Mouse (Mus musculus): ENCODE results near the gene Spem1. TPM values are rescaled to one million over a fixed set of nuclear protein-coding genes. Genes with fewer than 3 reads are reported as not detected.

Gene Spem1
- polyA plus RNA-seq, 1 experiment: not detected

DNA sequence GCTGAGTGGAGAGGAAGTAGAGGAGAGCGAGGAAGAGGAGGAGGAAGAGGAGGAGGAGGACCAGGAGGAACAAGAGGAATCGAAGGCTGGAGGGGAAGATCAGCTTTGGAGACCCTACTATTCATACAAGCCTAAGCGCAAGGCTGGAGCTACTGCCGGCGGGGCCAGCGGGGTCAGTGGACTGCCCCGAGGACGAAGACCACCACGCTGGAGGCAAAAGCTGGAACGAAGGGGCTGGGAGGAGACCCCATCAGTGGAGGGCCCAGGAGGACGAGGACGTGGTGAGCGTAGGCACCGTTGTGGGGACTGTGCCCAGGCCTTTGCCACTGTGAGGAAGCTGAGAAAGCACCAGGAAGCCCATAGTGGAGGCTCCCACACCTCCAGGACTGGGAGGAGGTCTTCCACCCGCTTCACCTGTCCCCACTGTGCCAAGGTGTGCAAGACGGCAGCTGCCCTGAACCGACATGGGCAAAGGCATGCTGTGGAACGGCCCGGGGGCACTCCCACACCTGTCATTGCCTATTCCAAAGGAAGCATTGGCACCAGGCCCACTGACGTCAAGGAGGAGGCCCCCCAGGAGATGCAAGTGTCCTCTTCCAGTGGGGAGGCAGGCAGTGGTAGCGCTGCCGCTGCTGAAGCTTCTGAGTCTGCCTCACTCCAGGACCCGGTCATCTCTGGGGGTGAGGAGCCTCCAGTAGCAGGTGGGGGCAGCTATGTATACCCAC is 43.6 kb downstream of the Spem1 start:
- Histone ChIP-seq H3K4me3 (ENCODE audit: low read depth, low read length) (no peak overlapping the region), H3K27ac (ENCODE audit: insufficient read depth, low read depth, low read length) (no peak overlapping the region), H3K36me3 (ENCODE audit: control insufficient read depth, insufficient read depth, low read length) (peaks cover 5% of the 10 kb centered on the region; the same call in 1 of the 2 replicates), H3K27me3 (ENCODE audit: control insufficient read depth, insufficient read depth, low read length) (no peaks in the 10 kb centered on the region), H3K4me1 (ENCODE audit: control insufficient read depth, insufficient read depth, insufficient read length, low read length) (no peaks in the 10 kb centered on the region; the same call in 1 of the 2 replicates)
- TF ChIP-seq CTCF (IDR thresholded peaks at IDR 0.05; ENCODE audit: extremely low read depth, insufficient read length, insufficient replicate concordance, low read depth, low read length) (no peak), POLR2A (IDR thresholded peaks at IDR 0.05; ENCODE audit: low read depth, low read length) (no peak)
- WGBS: 65% methylated on average over 23 of the region's 23 CpGs

DNA sequence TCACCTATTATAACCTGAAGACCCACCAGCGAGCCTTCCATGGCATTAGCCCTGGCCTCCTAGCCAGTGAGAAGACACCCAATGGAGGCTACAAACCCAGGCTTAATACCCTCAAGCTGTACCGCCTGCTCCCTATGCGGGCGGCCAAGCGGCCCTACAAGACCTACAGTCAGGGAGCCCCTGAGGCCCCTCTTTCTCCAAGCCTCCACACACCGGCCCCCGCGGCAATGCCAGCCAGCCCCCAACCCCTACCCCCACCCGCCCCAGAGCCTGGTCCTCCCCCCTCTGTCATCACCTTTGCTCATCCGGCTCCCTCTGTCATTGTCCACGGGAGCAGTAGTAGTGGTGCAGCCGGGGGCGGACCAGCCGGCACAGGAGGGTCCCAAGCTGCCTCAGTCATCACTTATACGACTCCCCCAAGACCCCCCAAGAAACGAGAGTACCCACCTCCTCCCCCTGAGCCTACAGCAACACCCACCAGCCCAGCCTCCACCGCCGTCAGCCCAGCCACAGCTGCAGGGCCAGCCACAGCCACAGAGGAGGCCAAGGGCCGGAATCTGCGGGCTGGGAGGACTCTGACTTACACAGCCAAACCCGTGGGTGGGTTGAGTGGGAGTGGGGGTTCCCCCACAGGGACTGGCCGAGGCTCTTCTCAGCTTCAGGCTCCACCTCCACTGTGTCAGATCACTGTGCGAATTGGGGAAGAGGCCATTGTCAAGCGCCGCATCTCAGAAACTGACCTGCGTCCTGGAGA is 44.3 kb downstream of the Spem1 start:
- no peak for TF ChIP-seq CTCF (IDR thresholded peaks at IDR 0.05; ENCODE audit: extremely low read depth, insufficient read length, insufficient replicate concordance, low read depth, low read length)
- no peak for TF ChIP-seq POLR2A (IDR thresholded peaks at IDR 0.05; ENCODE audit: low read depth, low read length)
- Histone ChIP-seq H3K36me3 (ENCODE audit: control insufficient read depth, insufficient read depth, low read length) (peaks cover 5% of the 10 kb centered on the region; the same call in 1 of the 2 replicates), H3K27me3 (ENCODE audit: control insufficient read depth, insufficient read depth, low read length) (no peaks in the 10 kb centered on the region), H3K27ac (ENCODE audit: insufficient read depth, low read depth, low read length) (no peak overlapping the region), H3K4me3 (ENCODE audit: low read depth, low read length) (no peak overlapping the region), H3K4me1 (ENCODE audit: control insufficient read depth, insufficient read depth, insufficient read length, low read length) (no peaks in the 10 kb centered on the region; the same call in 1 of the 2 replicates)
- 79% methylated on average over 26 of the region's 26 CpGs for WGBS

DNA sequence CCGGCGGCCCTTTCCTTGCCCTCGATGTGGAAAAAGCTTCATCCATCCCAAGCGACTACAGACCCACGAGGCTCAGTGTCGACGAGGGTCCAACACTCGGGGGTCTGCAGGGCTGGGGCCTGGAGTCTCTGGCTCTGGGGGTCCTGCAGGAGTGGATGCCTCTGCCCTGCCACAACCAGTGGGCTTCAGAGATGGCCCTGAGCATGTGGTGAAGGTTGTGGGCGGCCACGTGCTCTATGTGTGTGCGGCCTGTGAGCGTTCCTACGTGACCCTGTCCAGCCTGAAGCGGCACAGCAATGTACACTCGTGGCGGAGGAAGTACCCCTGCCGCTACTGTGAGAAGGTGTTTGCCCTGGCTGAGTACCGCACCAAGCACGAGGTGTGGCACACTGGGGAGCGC is 45.5 kb downstream of the Spem1 start:
- Histone ChIP-seq H3K4me3 (ENCODE audit: low read depth, low read length) (no peak overlapping the region), H3K36me3 (ENCODE audit: control insufficient read depth, insufficient read depth, low read length) (peaks cover 5% of the 10 kb centered on the region; the same call in 1 of the 2 replicates), H3K27me3 (ENCODE audit: control insufficient read depth, insufficient read depth, low read length) (no peaks in the 10 kb centered on the region), H3K4me1 (ENCODE audit: control insufficient read depth, insufficient read depth, insufficient read length, low read length) (no peaks in the 10 kb centered on the region), H3K27ac (ENCODE audit: insufficient read depth, low read depth, low read length) (no peak overlapping the region)
- no peak for TF ChIP-seq CTCF (IDR thresholded peaks at IDR 0.05; ENCODE audit: extremely low read depth, insufficient read length, insufficient replicate concordance, low read depth, low read length)
- no peak for TF ChIP-seq POLR2A (IDR thresholded peaks at IDR 0.05; ENCODE audit: low read depth, low read length)
- WGBS: 92% methylated on average over 20 of the region's 20 CpGs

DNA sequence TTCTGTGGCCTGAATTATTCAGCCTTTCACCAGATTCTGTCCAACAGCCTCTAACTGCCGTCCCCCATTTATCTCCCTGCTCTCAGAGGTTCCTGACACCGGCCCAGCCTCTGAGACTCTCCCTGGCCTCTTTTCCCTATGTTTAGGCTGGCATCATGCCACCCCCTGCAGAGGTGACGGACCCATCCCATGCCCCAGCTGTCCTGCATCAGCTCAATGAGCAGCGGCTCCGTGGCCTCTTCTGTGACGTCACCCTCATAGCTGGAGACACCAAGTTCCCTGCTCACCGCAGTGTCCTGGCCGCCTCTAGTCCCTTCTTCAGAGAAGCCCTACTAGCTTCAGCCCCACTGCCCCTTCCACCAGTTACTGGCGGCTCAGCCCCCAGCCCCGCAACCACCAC is 46.3 kb downstream of the Spem1 start:
- no peaks in the 10 kb centered on the region for H3K27me3 ChIP-seq (ENCODE audit: control insufficient read depth, insufficient read depth, low read length)
- no peak overlapping the region for H3K27ac ChIP-seq (ENCODE audit: insufficient read depth, low read depth, low read length)
- no peak overlapping the region for H3K4me3 ChIP-seq (ENCODE audit: low read depth, low read length)
- 85% methylated on average over 10 of the region's 10 CpGs for WGBS
- TF ChIP-seq POLR2A (IDR thresholded peaks at IDR 0.05; ENCODE audit: low read depth, low read length): no peak
- TF ChIP-seq CTCF (IDR thresholded peaks at IDR 0.05; ENCODE audit: extremely low read depth, insufficient read length, insufficient replicate concordance, low read depth, low read length): no peak
- H3K4me1 ChIP-seq (ENCODE audit: control insufficient read depth, insufficient read depth, insufficient read length, low read length): no peaks in the 10 kb centered on the region
- H3K36me3 ChIP-seq (ENCODE audit: control insufficient read depth, insufficient read depth, low read length): peaks cover 5% of the 10 kb centered on the region; the same call in 1 of the 2 replicates

DNA sequence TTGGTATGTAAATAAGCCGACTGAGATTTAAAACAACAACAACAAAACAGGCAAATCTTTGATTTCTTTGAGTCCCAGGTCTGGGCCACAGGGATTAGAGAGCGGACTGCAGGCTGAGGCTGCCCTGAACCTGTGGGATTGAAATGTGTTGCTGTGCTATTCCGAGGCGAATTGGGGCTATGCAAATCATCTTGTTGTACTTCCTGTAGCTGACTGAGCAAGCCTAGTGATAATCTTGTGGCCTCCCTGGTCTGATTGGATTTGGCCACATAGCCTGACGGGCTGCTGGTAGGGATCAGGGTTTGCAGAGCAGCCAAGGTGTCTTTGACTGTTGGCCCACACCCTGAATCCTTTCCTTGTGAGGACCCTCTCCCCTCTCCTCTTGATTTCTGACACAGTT is 47.0 kb downstream of the Spem1 start:
- H3K4me3 ChIP-seq (ENCODE audit: low read depth, low read length): no peak overlapping the region
- no peak overlapping the region for H3K27ac ChIP-seq (ENCODE audit: insufficient read depth, low read depth, low read length)
- H3K4me1 ChIP-seq (ENCODE audit: control insufficient read depth, insufficient read depth, insufficient read length, low read length): no peaks in the 10 kb centered on the region
- WGBS: 57% methylated on average over 5 of the region's 5 CpGs
- no peaks in the 10 kb centered on the region for H3K27me3 ChIP-seq (ENCODE audit: control insufficient read depth, insufficient read depth, low read length)
- TF ChIP-seq POLR2A (IDR thresholded peaks at IDR 0.05; ENCODE audit: low read depth, low read length) (no peak), CTCF (IDR thresholded peaks at IDR 0.05; ENCODE audit: extremely low read depth, insufficient read length, insufficient replicate concordance, low read depth, low read length) (no peak)
- peaks cover 5% of the 10 kb centered on the region; the same call in 1 of the 2 replicates for H3K36me3 ChIP-seq (ENCODE audit: control insufficient read depth, insufficient read depth, low read length)

Other genes with a start within 250 kb of the Spem1 start
- 11.4 and 20.2 TPM in 2 replicates for gene Wrap53, start 241.9 kb downstream of the Spem1 start, polyA plus RNA-seq (2012; rRNA removed)
- gene Trp53, start 241.8 kb downstream of the Spem1 start, polyA plus RNA-seq (2012; rRNA removed): 28.2 and 57.1 TPM in 2 replicates
- 2.5 and 4.5 TPM in 2 replicates for gene Atp1b2, start 216.2 kb downstream of the Spem1 start, polyA plus RNA-seq (2012; rRNA removed)
- gene Shbg, start 204.3 kb downstream of the Spem1 start, polyA plus RNA-seq (2012; rRNA removed): not detected in 2 replicates
- gene Sat2, start 200.2 kb downstream of the Spem1 start, polyA plus RNA-seq (2012; rRNA removed): 0.44 and 0.49 TPM in 2 replicates
- gene Fxr2, start 189.2 kb downstream of the Spem1 start, polyA plus RNA-seq (2012; rRNA removed): 13.4 and 29.2 TPM in 2 replicates
- gene Sox15, start 166.9 kb downstream of the Spem1 start, polyA plus RNA-seq (2012; rRNA removed): 0.43 TPM in 1 of 2 replicates, not detected in the other
- gene Mpdu1, start 159.5 kb downstream of the Spem1 start, polyA plus RNA-seq (2012; rRNA removed): 79.7 and 135 TPM in 2 replicates
- gene Cd68, start 156.0 kb downstream of the Spem1 start, polyA plus RNA-seq (2012; rRNA removed): 20.9 and 24.7 TPM in 2 replicates
- 92.1 and 134 TPM in 2 replicates for gene Eif4a1, start 149.8 kb downstream of the Spem1 start, polyA plus RNA-seq (2012; rRNA removed)
- 15.4 and 24.6 TPM in 2 replicates for gene Senp3, start 140.1 kb downstream of the Spem1 start, polyA plus RNA-seq (2012; rRNA removed)
- 6.9 and 11.6 TPM in 2 replicates for gene Tnfsf13, start 136.4 kb downstream of the Spem1 start, polyA plus RNA-seq (2012; rRNA removed)
- 11.9 and 13.7 TPM in 2 replicates for gene Tnfsf12, start 126.3 kb downstream of the Spem1 start, polyA plus RNA-seq (2012; rRNA removed)
- gene Tnfsfm13, start 126.1 kb downstream of the Spem1 start, polyA plus RNA-seq (2012; rRNA removed): 1.8 and 2.3 TPM in 2 replicates
- gene Polr2a, start 63.5 kb downstream of the Spem1 start, polyA plus RNA-seq (2012; rRNA removed): 22.5 and 62.3 TPM in 2 replicates
- gene Slc35g3, start 60.2 kb downstream of the Spem1 start, polyA plus RNA-seq (2012; rRNA removed): 0.08 and 0.16 TPM in 2 replicates
- gene Zbtb4, start 56.3 kb downstream of the Spem1 start, polyA plus RNA-seq (2012; rRNA removed): 12.1 and 16.5 TPM in 2 replicates
- gene Chrnb1, start 26.2 kb downstream of the Spem1 start, polyA plus RNA-seq (2012; rRNA removed): 5.5 and 8.7 TPM in 2 replicates
- gene Fgf11, start 20.3 kb downstream of the Spem1 start, polyA plus RNA-seq (2012; rRNA removed): 3.6 and 4.8 TPM in 2 replicates
- gene Tmem102, start 16.6 kb downstream of the Spem1 start, polyA plus RNA-seq (2012; rRNA removed): 30.5 and 63.0 TPM in 2 replicates
- not detected in 2 replicates for gene Gm39566, start 6.9 kb downstream of the Spem1 start, polyA plus RNA-seq (2012; rRNA removed)
- not detected in 2 replicates for gene Spem2, start 3.7 kb downstream of the Spem1 start, polyA plus RNA-seq (2012; rRNA removed)
- gene Nlgn2, start 15.6 kb upstream of the Spem1 start, polyA plus RNA-seq (2012; rRNA removed): 11.1 and 12.0 TPM in 2 replicates
- gene Tmem256, start 16.3 kb upstream of the Spem1 start, polyA plus RNA-seq (2012; rRNA removed): 98.8 and 99.3 TPM in 2 replicates
- 14.6 and 29.3 TPM in 2 replicates for gene Plscr3, start 24.2 kb upstream of the Spem1 start, polyA plus RNA-seq (2012; rRNA removed)
- 21.1 and 46.3 TPM in 2 replicates for gene Tnk1, start 36.5 kb upstream of the Spem1 start, polyA plus RNA-seq (2012; rRNA removed)
- gene Tmem95, start 55.8 kb upstream of the Spem1 start, polyA plus RNA-seq (2012; rRNA removed): not detected in 2 replicates
- 1.6 and 2.8 TPM in 2 replicates for gene Kctd11, start 59.2 kb upstream of the Spem1 start, polyA plus RNA-seq (2012; rRNA removed)
- gene Acap1, start 73.4 kb upstream of the Spem1 start, polyA plus RNA-seq (2012; rRNA removed): 7.3 and 11.6 TPM in 2 replicates
- 1.8 and 2.6 TPM in 2 replicates for gene 2810408A11Rik, start 78.8 kb upstream of the Spem1 start, polyA plus RNA-seq (2012; rRNA removed)
- 17.3 and 23.9 TPM in 2 replicates for gene Neurl4, start 78.9 kb upstream of the Spem1 start, polyA plus RNA-seq (2012; rRNA removed)
- gene Gps2, start 91.7 kb upstream of the Spem1 start, polyA plus RNA-seq (2012; rRNA removed): 57.4 and 104 TPM in 2 replicates
- 136 and 230 TPM in 2 replicates for gene Eif5a, start 99.8 kb upstream of the Spem1 start, polyA plus RNA-seq (2012; rRNA removed)
- gene Ybx2, start 113.6 kb upstream of the Spem1 start, polyA plus RNA-seq (2012; rRNA removed): 10.6 and 11.4 TPM in 2 replicates
- gene Slc2a4, start 126.0 kb upstream of the Spem1 start, polyA plus RNA-seq (2012; rRNA removed): 11.2 and 12.9 TPM in 2 replicates
- gene Cldn7, start 142.6 kb upstream of the Spem1 start, polyA plus RNA-seq (2012; rRNA removed): 521 and 1,844 TPM in 2 replicates
- 59.7 and 116 TPM in 2 replicates for gene Ctdnep1, start 159.0 kb upstream of the Spem1 start, polyA plus RNA-seq (2012; rRNA removed)
- 24.4 and 37.8 TPM in 2 replicates for gene Elp5, start 160.3 kb upstream of the Spem1 start, polyA plus RNA-seq (2012; rRNA removed)
- 211 and 564 TPM in 2 replicates for gene Gabarap, start 169.0 kb upstream of the Spem1 start, polyA plus RNA-seq (2012; rRNA removed)
- 5.7 and 12.4 TPM in 2 replicates for gene Phf23, start 173.6 kb upstream of the Spem1 start, polyA plus RNA-seq (2012; rRNA removed)
- 5.2 and 7.4 TPM in 2 replicates for gene Dvl2, start 178.4 kb upstream of the Spem1 start, polyA plus RNA-seq (2012; rRNA removed)
- gene Acadvl, start 193.2 kb upstream of the Spem1 start, polyA plus RNA-seq (2012; rRNA removed): 65.6 and 109 TPM in 2 replicates
- 5.3 and 5.5 TPM in 2 replicates for gene Dlg4, start 194.8 kb upstream of the Spem1 start, polyA plus RNA-seq (2012; rRNA removed)
- not detected in 2 replicates for gene Asgr1, start 231.9 kb upstream of the Spem1 start, polyA plus RNA-seq (2012; rRNA removed)